Mouse (Mus musculus) adrenal gland, postnatal 14 days (tissue): Measurements from ENCODE around the gene Ttll3. TPM values are rescaled to one million over a fixed set of nuclear protein-coding genes. Genes with fewer than 3 reads are reported as not detected.

ENCODE experiments used
- DNase-seq: peaks from one replicate; pipeline ENCODE4 v3.0.0; 2021; ENCODE audit warnings: mixed read lengths
- microRNA-seq, 2 experiments: library from miRNA; unstranded; fragments of <30 nt; microRNA quantifications; one replicate each; pipeline ENCODE4 v1.2.0; 2021
- total RNA-seq: library from RNA; stranded (reverse); gene quantifications from 2 replicates; pipeline ENCODE4 v1.2.3, GENCODE M21; 2021

The Ttll3 gene
- total RNA-seq, 1 experiment from 2014 or later: 4.1 TPM

DNA sequence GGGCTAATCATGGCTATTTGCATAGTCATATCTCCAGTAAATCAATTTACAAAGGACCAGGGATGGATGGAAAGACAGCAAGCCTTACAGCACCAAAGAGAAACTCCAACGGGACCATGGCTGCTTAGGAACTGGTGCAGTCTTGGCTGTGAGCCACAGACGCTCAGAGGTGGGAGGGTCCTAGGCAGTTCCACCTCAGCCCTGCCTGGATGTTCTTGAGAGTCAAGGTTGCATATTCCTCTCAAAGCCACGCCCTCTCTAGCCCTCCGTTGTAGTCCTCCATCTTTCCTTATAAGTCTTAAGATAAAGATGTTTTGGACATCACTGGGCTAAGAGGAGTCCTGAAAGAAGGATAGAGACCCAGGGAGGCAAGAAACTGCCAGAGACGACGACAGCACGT is 75.0 kb downstream of the Ttll3 start:
- no peak for DNase-seq

Small RNA genes lying within 50 kb of the gene (microRNA-seq; reads per million reads assigned to microRNA genes)
- 0 reads per million in 2 experiments for gene Gm24387

Other genes with a start within 250 kb of the Ttll3 start
- gene Lhfpl4, start 193.9 kb upstream of the Ttll3 start, total RNA-seq: 4.1 and 4.2 TPM in 2 replicates
- gene Mtmr14, start 151.4 kb upstream of the Ttll3 start, total RNA-seq: 30.3 and 43.4 TPM in 2 replicates
- gene Cpne9, start 107.0 kb upstream of the Ttll3 start, total RNA-seq: 0.70 and 1.3 TPM in 2 replicates
- gene Brpf1, start 82.1 kb upstream of the Ttll3 start, total RNA-seq: 32.3 and 36.7 TPM in 2 replicates
- 11.3 and 11.8 TPM in 2 replicates for gene Ogg1, start 62.3 kb upstream of the Ttll3 start, total RNA-seq
- 46.4 and 49.3 TPM in 2 replicates for gene Camk1, start 45.3 kb upstream of the Ttll3 start, total RNA-seq
- gene Tada3, start 11.4 kb upstream of the Ttll3 start, total RNA-seq: 34.9 and 35.5 TPM in 2 replicates
- gene Arpc4, start 11.1 kb upstream of the Ttll3 start, total RNA-seq: 165 and 176 TPM in 2 replicates
- 11.3 and 16.9 TPM in 2 replicates for gene Rpusd3, start 30.1 kb downstream of the Ttll3 start, total RNA-seq
- 388 and 421 TPM in 2 replicates for gene Cidec, start 46.5 kb downstream of the Ttll3 start, total RNA-seq
- 54.1 and 54.8 TPM in 2 replicates for gene Jagn1, start 53.3 kb downstream of the Ttll3 start, total RNA-seq
- 1.5 and 2.8 TPM in 2 replicates for gene Il17re, start 69.2 kb downstream of the Ttll3 start, total RNA-seq
- gene Il17rc, start 82.2 kb downstream of the Ttll3 start, total RNA-seq: 18.2 and 19.3 TPM in 2 replicates
- gene Creld1, start 94.0 kb downstream of the Ttll3 start, total RNA-seq: 37.4 and 42.7 TPM in 2 replicates
- 0.15 and 0.23 TPM in 2 replicates for gene Prrt3, start 112.7 kb downstream of the Ttll3 start, total RNA-seq
- gene Emc3, start 142.4 kb downstream of the Ttll3 start, total RNA-seq: 88.7 and 94.4 TPM in 2 replicates
- gene Fancd2, start 142.4 kb downstream of the Ttll3 start, total RNA-seq: 3.1 and 3.2 TPM in 2 replicates
- gene Fancd2os, start 211.5 kb downstream of the Ttll3 start, total RNA-seq: not detected in 2 replicates
- 147 and 162 TPM in 2 replicates for gene Brk1, start 215.5 kb downstream of the Ttll3 start, total RNA-seq
- gene Vhl, start 234.7 kb downstream of the Ttll3 start, total RNA-seq: 26.0 and 27.6 TPM in 2 replicates
- gene Irak2, start 249.2 kb downstream of the Ttll3 start, total RNA-seq: 17.4 and 22.9 TPM in 2 replicates